Mouse (Mus musculus): ENCODE measurements around the gene Cacnb3.
A peak's percentile ranks its signal among the peaks of the same experiment; 100 is the strongest.

The Cacnb3 gene

GRCm38 (mm10) chr15:98635291-98635841 lies 4.7 kb downstream of the Cacnb3 start:
- DNase-seq (ENCODE audit: low read depth in 1 of 2, low spot score in 2 of 2): no peak

GRCm38 (mm10) chr15:98636517-98636916 lies 5.9 kb downstream of the Cacnb3 start:
- DNase-seq (ENCODE audit: low read depth in 1 of 2, low spot score in 2 of 2): no peak

- DNase-seq (ENCODE audit: low read depth in 1 of 2, low spot score in 2 of 2): no peak
Measured at GRCm38 (mm10) chr15:98637155-98637554, 6.5 kb downstream of the Cacnb3 start.

GRCm38 (mm10) chr15:98640157-98640556 lies 9.5 kb downstream of the Cacnb3 start:
- DNase-seq (ENCODE audit: low read depth in 1 of 2, low spot score in 2 of 2): no peak

GRCm38 (mm10) chr15:98644406-98644805 lies 13.8 kb downstream of the Cacnb3 start:
- no peak for DNase-seq (ENCODE audit: low read depth in 1 of 2, low spot score in 2 of 2)

- no peak for DNase-seq (ENCODE audit: low read depth in 1 of 2, low spot score in 2 of 2)
Measured at GRCm38 (mm10) chr15:98645057-98646026, 14.7 kb downstream of the Cacnb3 start.

GRCm38 (mm10) chr15:98646737-98647136 lies 16.1 kb downstream of the Cacnb3 start:
- no peak for DNase-seq (ENCODE audit: low read depth in 1 of 2, low spot score in 2 of 2)

GRCm38 (mm10) chr15:98647308-98647707 lies 16.7 kb downstream of the Cacnb3 start:
- DNase-seq (ENCODE audit: low read depth in 1 of 2, low spot score in 2 of 2): no peak

- no peak for DNase-seq (ENCODE audit: low read depth in 1 of 2, low spot score in 2 of 2)
Measured at GRCm38 (mm10) chr15:98648071-98648470, 17.4 kb downstream of the Cacnb3 start.

- no peak for DNase-seq (ENCODE audit: low read depth in 1 of 2, low spot score in 2 of 2)
Measured at GRCm38 (mm10) chr15:98651431-98651830, 20.8 kb downstream of the Cacnb3 start.

GRCm38 (mm10) chr15:98652174-98652573 lies 21.5 kb downstream of the Cacnb3 start:
- DNase-seq (ENCODE audit: low read depth in 1 of 2, low spot score in 2 of 2): no peak

- DNase-seq (ENCODE audit: low read depth in 1 of 2, low spot score in 2 of 2): no peak
Measured at GRCm38 (mm10) chr15:98656982-98657751, 26.5 kb downstream of the Cacnb3 start.

GRCm38 (mm10) chr15:98662198-98662566 lies 31.5 kb downstream of the Cacnb3 start:
- DNase-seq (ENCODE audit: low read depth in 1 of 2, low spot score in 2 of 2): no peak

- peak; percentile 79 to 88 for DNase-seq (ENCODE audit: low read depth in 1 of 2, low spot score in 2 of 2)
Measured at GRCm38 (mm10) chr15:98662567-98663545, 32.2 kb downstream of the Cacnb3 start, which contains the start of gene Ddx23. TSS of gene Ddx23 (minus strand) at chr15:98662894.

GRCm38 (mm10) chr15:98664042-98664907 lies 33.6 kb downstream of the Cacnb3 start:
- DNase-seq (ENCODE audit: low read depth in 1 of 2, low spot score in 2 of 2): no peak

GRCm38 (mm10) chr15:98672592-98672991 lies 42.0 kb downstream of the Cacnb3 start:
- DNase-seq (ENCODE audit: low read depth in 1 of 2, low spot score in 2 of 2): no peak

GRCm38 (mm10) chr15:98673732-98674131 lies 43.1 kb downstream of the Cacnb3 start:
- no peak for DNase-seq (ENCODE audit: low read depth in 1 of 2, low spot score in 2 of 2)

GRCm38 (mm10) chr15:98674284-98674993 lies 43.8 kb downstream of the Cacnb3 start:
- no peak for DNase-seq (ENCODE audit: low read depth in 1 of 2, low spot score in 2 of 2)

GRCm38 (mm10) chr15:98674994-98675545 lies 44.4 kb downstream of the Cacnb3 start:
- DNase-seq (ENCODE audit: low read depth in 1 of 2, low spot score in 2 of 2): no peak

Measured in monocyte, adult 2 months (primary cell).